Mouse (Mus musculus): ENCODE data around the gene Hoxa5.

The Hoxa5 gene

DNA sequence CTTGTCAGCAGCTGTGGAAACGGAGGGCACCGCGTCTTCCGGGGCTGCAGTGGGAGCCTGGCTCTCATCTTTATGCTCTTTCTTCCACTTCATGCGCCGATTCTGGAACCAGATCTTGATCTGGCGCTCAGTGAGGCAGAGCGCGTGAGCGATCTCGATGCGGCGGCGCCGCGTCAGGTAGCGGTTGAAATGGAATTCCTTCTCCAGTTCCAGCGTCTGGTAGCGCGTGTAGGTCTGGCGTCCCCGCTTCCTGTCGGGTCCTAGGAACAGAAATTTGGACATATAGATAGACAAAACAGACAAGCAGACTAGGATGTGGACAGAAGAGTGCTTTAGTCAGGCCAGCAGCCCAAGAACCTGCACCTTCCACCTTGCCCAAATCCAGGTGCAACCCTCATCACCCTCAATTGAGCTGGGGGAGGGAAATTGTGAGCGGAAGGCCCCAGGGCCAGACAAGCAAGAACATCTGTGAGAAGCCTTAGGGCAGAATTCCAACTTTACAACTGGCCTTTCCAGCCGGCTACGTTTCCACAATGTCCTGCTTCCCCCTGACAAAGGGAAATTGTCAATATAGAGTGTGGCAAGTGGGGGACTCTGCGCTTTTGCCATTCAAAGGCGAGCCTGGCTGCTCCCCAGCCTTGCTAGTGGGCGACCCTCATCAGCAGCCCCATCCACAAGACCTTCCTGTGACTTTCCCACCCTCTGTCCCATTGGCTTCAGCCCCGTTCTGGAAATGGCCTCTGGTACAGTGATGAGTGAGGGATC is 11.6 kb upstream of the Hoxa5 start:
- no peak for DNase-seq (ENCODE audit: low spot score)

DNA sequence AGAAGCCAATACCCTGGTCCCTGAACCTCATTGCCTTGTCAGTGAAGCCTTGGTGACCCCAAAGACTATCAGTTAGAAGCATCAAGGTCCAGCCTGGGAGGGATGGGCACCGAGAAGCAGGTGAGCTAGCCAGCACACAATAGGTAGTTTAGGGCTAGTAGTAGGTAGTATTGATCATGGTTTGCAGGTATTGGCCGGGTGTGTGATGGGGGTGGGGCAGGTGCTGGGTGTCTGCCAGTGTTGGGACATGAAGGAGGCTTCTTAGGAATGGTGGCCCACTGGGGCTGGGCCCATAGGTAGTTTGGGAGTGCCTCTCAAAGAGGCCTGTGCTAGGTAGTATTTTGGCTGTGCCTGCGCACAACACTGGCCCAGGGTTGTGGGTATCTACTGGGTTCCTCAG is 10.7 kb upstream of the Hoxa5 start:
- no peak for DNase-seq (ENCODE audit: low spot score)

DNA sequence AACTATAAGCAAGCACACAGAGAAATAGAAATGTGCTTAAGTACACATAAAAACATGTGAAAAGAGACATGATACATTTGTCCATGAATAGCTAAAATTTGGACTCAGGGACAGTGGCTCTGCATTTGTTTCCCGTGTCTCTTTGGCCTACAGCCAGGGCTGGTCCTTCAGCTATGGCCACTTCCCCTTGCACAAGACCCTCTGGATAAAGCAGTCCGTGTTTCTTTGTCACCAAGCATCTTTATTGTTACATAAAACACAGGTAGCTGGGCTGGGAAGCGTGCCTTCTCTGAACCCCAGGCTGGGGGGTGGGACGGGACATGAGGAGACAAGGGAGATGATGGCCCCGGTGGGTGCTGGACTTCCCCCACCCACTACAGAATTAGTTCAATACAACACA is 9.9 kb upstream of the Hoxa5 start:
- DNase-seq (ENCODE audit: low spot score): no peak

DNA sequence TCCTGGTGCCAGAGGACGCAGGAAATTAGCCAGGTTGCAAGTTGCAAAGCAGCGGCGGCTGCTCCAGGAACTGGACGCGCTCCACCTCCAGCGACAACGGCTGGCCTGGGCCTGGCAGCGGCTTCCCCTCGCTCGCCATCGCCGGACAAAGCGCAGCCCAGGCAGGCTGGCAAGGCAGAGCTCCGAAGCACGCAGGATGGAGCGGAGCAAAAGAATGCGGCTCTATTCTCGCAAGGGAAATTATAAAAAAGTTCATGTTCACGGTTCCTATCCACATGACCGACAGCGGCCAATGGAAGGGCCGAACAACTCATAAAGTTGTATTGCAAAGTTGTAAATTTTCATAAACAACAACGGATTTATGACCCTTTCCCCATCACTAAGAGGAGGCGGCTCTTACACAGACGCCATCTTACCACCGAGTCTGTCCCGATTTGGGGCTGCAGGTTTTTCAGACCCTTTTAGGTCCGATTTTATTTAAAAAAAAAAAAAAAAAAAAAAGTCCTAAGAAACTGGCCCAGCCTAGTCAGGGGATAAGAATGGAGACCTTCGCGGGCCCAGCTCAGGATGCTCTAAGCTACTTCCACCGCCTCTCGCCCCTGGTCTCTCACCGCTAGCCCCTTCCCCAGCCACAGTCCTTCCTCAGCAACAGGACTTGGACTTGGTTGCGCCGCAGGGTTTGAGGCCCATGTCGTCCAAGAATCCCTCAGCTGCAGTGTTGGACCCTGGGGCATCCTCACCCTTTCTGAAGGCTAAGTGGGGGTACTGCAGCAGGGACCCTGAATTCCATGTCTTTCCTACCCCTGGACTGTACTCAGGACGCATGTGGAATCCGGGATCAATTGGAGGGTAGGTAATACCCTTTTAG is 9.0 kb upstream of the Hoxa5 start, which contains the start of the genes Hoxa3 and Gm28308:
Hoxa3 (minus strand) TSS at position 218 of the 868 bp plus-strand sequence.
Gm28308 (minus strand) TSS at position 221 of the 868 bp plus-strand sequence.
- peak; percentile 73 for DNase-seq (ENCODE audit: low spot score)

DNA sequence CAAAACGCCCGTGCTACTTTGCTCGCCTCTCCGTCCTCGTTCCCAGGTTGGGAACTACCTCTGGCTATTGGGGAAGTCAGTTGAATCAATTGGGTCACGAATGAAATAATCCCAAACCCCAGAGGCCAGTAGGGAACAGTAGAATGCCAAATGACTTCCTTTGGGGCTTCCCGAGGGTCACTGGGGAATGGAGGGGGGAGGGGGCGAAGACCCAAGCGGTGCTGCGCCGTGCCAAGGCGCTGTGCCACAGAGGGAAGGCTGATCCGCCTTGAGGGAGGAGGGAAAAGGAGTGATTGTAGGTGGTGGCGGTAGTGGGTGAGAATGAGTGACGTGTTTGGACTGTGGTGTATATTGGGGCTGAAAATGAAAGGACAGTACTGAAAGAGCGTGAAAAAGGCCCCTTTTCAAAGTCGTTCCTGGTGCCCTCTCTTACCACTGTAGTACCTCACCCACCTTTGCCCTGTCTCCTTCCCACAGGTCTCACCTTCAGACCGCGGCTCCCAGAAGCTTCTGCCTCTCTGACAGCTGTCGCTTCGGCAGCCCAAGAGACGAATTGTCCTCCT is 8.2 kb upstream of the Hoxa5 start:
- DNase-seq (ENCODE audit: low spot score): peak; percentile 40

DNA sequence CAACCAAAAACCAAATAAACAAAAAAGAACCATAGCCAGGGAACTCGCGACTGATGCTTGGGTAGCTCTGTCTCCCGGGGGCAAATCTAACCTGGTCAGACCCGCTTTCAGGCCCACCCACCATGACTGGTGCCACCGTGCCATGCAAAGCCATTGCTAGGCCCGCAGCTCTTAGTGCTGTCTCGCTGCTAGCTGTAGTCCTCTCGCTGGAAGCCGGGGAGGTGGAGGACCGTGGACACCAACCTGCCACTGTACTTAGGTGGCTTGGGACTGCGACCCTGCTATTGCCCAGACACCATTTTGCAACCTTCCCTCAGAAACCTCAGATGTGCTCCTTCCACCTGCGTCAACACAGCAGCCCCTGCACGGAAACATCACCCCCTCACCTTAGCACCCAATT is 7.6 kb upstream of the Hoxa5 start:
- no peak for DNase-seq (ENCODE audit: low spot score)

DNA sequence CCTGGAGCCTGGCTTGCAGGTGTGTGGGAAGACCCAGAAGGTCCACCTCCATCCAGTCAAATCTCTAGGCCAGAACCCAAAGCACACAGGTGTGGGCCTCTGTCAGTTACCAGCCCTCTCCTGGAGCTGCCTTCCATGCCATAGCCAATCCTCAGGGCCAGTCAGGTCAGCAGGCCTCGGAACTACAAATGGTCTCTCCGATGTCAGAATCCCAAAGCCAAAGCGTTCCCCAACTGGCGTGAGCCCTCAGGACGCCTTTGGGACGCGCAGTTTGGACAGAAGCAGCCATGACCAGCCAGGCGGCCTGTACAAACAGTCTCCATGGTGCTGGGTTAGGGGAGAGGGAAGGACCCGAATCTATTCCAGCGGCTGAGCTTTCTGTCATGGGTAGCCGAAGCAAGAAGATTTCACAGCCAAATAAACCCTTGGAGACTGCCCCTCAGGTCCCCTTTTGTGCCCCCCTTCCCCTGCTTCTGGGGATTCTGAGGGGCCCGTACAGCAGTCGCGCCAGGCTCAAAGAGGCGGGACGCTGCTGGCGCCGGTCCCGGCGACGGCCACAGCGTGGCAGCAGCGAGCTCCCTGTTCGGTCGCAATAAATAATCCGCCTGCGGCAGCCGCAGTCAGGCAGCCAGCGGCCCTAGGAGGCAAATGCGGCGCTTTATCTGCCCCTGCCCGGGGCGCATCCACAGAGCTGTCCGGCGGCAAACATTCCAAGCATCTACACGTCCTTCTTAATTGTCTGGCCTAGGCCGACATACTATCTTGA is 7.0 kb upstream of the Hoxa5 start:
- DNase-seq (ENCODE audit: low spot score): peak; percentile 86

DNA sequence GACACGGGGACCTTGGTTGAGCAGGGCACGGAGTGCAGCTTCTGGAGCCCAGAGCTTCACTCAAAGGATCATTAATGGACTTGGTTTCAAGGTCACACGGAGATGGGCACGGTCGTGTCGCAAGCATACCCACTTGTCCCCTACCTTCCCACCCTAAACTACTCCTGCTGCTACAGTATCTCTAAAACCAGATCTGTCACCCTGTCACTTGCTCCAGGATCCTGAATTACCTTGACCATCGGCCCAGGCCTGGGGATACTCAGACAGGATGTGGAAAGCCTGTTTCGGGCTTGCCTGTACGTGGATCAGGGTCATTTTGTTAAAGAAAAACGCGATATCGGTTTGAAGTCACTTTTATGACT is 5.3 kb upstream of the Hoxa5 start:
- DNase-seq (ENCODE audit: low spot score): no peak

DNA sequence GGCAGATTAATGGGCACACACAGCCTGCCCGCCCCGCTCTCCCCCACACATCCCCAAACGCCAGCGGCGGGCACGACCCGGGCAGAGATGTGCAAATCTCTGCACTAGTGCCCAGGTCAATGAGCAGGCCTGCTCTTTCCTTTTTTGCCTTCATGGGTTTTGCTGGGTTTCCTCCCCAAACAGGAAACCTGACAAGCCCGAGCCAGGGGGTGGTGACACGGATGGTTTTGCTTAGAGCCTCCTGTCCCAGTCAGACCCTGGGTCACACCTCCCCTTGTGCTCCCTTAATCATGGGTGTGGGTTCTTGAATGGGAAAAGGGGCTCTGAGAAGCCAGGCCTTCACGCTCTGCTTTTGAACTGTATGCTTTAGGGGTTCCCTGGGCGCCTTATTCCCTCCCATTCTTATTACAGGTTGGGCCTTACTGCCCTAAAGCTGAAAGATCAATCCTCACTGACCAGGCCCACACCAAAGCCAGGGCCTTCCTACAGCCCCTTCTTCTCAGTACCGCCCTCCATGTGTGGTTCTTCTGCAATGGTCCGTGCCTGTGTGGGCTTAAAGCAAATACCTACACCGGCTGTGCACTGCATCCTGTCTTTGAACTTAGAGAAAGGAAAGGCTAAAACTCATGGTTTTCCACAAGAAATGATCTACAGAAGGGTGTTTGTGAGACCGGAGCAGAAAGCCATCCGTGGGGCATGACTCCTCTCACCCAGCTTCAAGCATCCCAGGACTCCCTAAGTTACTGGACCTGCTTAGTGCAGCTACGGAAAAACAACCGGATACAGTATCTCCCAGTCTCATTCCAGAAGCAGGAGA is 4.7 kb upstream of the Hoxa5 start:
- DNase-seq (ENCODE audit: low spot score): no peak

DNA sequence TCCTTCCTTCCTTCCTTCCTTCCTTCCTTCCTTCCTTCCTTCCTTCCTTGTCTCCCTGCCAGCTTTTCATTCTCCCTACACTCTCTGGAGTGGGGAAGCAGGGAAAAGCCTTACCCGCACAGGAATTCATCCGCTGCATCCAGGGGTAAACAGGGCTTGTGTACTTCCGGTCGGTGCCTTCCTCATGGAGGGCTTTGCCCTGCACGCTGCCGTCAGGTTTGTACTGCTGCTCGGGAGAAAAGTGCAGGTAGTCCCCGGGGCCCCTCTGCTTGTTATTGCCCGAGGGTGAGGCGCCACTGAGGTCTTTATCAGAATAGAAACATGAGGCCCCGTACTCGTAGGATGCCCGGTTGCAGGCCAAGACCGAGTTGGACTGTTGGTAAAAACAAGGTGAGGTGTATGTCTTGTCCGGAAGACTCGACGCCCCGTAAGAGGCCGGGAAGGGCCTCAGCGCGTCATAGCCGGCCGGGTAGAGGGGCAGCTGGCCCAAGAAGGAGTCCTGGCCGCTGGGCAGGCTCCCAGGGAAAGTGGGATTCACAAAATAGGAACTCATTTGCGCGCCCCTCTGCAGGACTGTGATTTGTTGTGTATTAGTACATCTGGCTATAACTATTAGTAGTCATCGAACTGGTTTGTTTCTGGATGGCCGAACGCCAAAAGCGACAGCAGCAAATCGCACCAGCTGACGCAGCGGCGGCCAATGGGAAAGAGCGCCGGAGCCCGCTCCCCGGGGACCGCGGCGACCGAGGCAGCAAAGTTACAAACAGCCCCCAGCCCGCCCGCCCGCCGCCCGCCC is 3.9 kb upstream of the Hoxa5 start, which contains the start of gene Hoxa6:
Hoxa6 (minus strand) TSS at position 651 of the 796 bp plus-strand sequence.
- DNase-seq (ENCODE audit: low spot score): peak; percentile 69

DNA sequence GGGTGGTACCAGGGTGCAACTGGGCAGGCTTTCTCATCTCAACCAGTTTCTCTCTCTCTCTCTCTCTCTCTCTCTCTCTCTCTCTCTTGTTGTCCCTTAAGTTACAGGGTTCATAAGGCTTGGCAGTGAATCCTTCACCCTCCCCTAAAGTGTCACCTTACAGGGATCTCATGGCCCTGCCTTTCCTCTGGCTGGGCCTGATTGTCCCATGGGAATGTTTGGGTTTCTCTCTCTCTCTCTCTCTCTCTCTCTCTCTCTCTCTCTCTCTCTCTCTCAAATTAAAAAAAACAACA is 3.2 kb upstream of the Hoxa5 start:
- DNase-seq (ENCODE audit: low spot score): no peak

DNA sequence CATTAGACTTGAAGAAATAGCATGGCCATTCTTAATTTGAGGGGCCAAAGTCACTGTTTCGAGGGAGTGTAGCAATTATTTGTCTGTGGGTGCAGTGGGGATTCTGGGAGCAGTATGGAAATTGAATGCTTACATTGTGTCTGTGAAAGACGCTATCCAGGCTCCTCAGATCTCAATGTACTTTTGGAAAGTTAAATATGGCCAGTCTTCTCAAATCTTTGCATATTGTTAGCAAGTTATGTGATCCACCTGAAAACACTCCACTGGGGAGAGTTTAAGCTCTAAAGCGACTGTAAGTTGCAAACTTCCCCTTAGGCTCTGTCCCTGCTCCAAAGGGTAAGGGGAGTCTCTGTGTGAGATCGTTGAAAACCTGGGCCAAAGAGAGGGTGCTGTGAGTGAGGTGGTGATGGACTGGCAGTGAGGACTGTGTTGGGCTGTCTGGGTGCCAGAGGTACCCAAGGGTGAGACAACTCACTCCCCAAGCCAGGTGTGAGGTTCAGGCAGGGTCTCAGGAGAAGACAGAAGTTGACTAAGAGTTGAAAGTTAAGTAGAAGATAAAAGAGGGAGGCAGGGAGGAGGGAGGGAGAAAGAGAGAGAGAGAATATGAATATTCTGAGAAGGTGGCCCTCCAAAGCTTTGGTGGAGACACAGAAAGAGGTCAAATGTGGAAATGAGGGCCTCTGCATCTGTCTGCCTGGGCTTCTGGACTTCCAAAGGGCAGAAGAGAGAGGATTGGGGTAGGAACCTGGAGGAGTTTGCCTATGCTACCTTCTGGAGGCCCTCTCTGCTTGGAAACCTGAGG is 2.7 kb upstream of the Hoxa5 start:
- DNase-seq (ENCODE audit: low spot score): no peak

DNA sequence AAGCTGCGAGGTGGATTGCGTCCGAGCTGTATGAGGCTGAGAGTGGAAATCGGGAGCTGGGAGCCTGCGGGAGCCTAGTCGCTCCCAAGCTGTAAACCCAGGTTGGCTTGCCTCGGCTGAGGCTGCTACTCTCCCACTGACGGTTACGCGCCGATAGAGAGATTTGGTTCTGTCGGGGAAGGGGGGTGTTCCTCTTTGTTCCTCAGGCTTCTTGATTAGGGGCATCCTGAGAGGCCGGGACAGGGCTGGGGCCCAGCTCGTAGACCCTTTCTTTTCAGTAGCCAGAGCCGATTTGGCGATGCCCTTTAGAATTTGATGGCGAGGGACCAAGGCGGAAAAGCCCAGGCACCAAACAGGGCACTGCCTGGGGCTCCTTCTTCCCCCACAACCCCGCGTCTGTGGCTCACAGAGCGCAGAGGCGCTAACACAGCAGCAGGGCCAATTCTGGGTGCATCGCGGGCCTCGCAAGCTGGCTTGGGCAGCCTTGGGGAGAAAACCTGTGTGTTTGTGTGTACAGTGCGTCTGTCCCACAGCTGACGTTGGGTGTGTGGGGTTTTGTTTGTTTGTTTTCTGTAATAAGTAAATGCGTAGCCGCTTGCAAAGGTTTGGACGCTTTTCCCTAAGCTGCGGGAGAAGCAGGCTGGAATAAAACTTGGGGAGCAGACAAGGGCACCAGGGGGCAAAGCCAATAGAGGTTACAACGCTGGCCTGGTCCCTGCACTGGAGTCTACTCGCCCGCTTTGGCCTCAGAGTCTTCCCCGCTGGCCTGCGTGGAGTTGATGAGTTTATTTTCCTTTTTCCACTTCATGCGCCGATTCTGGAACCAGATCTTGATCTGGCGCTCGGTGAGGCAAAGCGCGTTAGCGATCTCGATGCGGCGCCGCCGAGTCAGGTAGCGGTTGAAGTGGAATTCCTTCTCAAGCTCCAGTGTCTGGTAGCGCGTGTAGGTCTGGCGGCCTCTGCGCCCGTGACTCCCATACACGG is 1.5 kb upstream of the Hoxa5 start:
- no peak for DNase-seq (ENCODE audit: low spot score)

DNA sequence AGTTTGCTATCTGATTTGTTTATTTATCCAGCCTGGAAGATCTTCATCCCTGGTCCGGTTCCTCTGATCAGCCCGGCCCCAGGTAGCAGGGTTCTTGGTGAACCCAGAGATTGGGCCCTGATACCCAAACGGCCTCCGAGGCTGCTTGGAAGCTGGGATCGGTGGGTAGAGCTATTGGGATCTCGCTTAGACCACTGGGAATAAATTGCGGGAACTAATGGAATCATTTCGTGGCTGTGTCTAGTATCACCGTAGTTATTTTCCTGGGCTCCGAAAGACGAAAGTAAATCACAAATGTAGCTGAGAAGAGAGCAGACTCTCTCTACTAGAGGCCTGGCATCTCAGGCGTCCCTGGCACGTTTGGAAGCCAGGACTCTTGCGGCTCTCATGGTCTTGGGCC is 834 bp upstream of the Hoxa5 start:
- DNase-seq (ENCODE audit: low spot score): no peak

DNA sequence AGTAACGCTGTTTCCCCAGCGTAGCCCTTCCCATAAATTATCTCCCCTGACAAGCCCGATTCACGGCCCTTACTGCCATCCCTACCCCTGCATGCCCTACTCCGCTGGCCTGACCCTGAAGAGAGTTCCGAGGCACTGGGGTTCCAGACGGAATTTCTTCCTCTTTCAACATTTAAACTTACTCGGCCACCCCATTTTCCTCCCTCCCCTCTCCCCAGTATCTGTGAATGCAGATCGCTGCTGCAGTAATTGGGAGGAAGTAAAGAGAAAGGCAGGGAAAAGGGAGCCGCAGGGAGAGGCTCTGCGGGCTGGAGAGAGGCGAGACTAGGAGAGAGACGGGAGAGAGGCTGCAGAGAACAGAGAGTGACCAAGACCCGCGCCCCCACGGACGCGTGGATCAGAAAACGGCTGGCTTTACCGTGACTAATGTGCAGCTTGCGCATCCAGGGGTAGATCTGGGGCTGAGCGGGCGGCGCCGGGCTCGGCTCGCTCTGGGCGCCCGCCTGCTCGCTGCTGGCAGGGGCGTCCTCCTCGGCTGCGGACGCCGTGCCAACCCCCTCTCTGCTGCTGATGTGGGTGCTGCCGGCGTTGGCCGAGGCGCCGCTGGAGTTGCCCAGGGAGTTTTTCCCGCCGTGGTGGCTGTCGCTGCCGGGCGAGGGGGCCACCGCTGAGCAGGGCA is 877 bp downstream of the Hoxa5 start:
- DNase-seq (ENCODE audit: low spot score): no peak

DNA sequence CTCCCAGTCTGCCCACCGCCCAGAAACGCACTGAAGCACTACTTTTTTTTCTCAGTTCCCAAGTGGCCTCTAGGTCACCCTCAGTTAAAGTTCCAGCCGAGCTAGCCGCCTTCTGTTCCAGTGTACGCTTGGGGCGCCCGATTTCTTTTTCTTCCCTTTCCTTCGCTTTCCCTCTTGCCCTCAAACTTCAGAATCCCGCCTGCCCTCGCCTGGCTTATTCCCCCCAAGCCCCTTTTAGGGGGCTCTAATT is 1.3 kb downstream of the Hoxa5 start:
- no peak for DNase-seq (ENCODE audit: low spot score)

DNA sequence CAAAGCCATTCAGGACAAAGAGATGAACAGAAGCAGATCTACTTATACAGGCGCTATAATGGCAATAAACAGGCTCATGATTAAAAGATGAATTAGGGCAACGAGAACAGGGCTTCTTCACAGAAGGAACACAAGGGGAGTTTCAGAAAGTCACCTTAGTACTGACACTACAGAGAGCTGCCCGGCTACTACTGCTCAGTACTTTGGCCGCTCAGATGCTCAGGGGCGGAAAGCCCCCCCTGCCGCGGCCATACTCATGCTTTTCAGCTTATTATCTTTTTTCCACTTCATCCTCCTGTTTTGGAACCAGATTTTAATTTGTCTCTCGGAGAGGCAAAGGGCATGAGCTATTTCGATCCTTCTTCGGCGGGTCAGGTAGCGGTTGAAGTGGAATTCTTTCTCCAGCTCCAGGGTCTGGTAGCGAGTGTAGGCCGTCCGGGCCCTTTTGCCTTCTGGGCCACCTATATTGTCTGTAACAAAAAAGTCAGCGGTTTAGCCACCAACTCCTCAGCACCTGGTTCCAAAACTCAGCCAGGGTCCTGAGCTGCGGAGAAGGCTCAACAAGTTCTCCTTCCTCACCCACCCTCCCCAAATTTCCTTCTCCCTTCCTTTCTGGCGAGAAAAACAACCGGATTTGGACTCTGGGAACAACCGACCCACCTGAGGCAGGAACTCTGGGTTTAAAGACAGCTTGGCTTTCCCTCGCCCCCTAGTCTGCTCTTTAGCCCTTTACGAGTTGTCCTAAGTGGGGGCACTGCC is 1.8 kb downstream of the Hoxa5 start:
- DNase-seq (ENCODE audit: low spot score): no peak

DNA sequence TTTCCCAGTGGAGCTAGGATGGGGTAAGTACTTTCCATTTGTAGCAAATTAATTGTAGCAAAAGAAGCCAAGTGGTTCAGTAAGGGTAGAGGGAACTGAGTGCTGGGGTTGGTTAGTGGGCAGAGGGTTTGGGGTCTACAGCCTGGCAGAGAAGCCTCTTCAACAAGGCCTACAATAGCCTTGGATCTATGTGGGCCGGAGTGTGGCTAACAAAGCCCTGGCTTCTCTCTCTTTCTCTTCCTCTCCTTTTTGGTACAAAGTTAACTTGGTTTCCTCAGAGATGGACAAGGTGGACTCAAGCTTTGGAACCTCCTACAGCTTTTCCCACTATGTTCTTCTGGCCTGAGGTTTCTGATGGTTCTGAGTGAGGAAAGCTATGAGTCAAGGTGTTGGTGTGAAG is 3.1 kb downstream of the Hoxa5 start:
- no peak for DNase-seq (ENCODE audit: low spot score)

Measured in urinary bladder, postnatal 14 days (tissue).